Mouse (Mus musculus) hindbrain, embryonic 15.5 days (tissue): Measurements from ENCODE around the gene Gpc3. TPM values are rescaled to one million over a fixed set of nuclear protein-coding genes. Genes with fewer than 3 reads are reported as not detected.
"Not testable (repeated sequence)": the region's sequence is repeated elsewhere in the genome, so short reads cannot be mapped to it uniquely, and the experiment has no call there.

Experiments used
- ATAC-seq: fragments of 200-750 bp; cut with Nextera tagmentation; 2 replicates; pipeline ENCODE4 v1.8.0; 2017; ENCODE audit warnings: low read depth, moderate number of reproducible peaks, moderate TSS enrichment; ENCODE audit not compliant: low FRiP score
- H3K27ac ChIP-seq: fragments of 300-500 bp; sonication (generic); replicated peaks from 2 replicates; pipeline ENCODE4 v1.5.1; 2015; ENCODE audit warnings: mild to moderate bottlenecking, inconsistent platforms
- H3K27me3 ChIP-seq: fragments of 300-500 bp; sonication (generic); 2 replicates; pipeline ENCODE4 v1.6.1; 2015; ENCODE audit warnings: control low read depth, inconsistent platforms
- H3K36me3 ChIP-seq: fragments of 300-500 bp; sonication (generic); 2 replicates; pipeline ENCODE4 v1.6.1; 2015; ENCODE audit warnings: control low read depth, inconsistent platforms
- H3K4me1 ChIP-seq: fragments of 300-500 bp; sonication (generic); replicated peaks from 2 replicates; pipeline ENCODE4 v1.6.1; 2015; ENCODE audit warnings: control low read depth, inconsistent platforms
- H3K4me2 ChIP-seq: fragments of 300-500 bp; sonication (generic); 2 replicates; pipeline ENCODE4 v1.6.1; 2015; ENCODE audit warnings: moderate library complexity, mild to moderate bottlenecking, inconsistent platforms
- H3K4me3 ChIP-seq: fragments of 300-500 bp; sonication (generic); 2 replicates; pipeline ENCODE4 v1.5.1; 2015; ENCODE audit warnings: mild to moderate bottlenecking, inconsistent platforms
- H3K9ac ChIP-seq: fragments of 300-500 bp; sonication (generic); 2 replicates; pipeline ENCODE4 v1.6.1; 2015; ENCODE audit warnings: inconsistent platforms
- H3K9me3 ChIP-seq: fragments of 300-500 bp; sonication (generic); 2 replicates; pipeline ENCODE4 v1.6.1; 2016; ENCODE audit warnings: control low read depth, inconsistent platforms
- WGBS: fragments of 180-500 bp; shearing (Covaris S2); methylation state at CpG from one replicate; pipeline ENCODE4 v1.1.7; 2015; 5-methylcytosine and 5-hydroxymethylcytosine counted together
- polyA plus RNA-seq: library from polyadenylated mRNA; unstranded; fragments of >200 nt; fragmentation: Nextera tagmentation; extraction: Ambion mirVana; gene quantifications from 2 replicates; pipeline ENCODE4 v1.2.1, GENCODE M21; 2015

Gpc3 gene
- polyA plus RNA-seq, 1 experiment from 2014 or later, result 76.4 TPM

GRCm38 (mm10) chrX:52310976-52311375 lies 302.8 kb downstream of the Gpc3 start:
- ATAC-seq, result no peak
- H3K9me3 ChIP-seq, result no peaks in the 10 kb centered on the region
- H3K4me3 ChIP-seq, result no peak overlapping the region
- no peak overlapping the region for H3K9ac ChIP-seq
- 79% methylated on average over 2 of the region's 2 CpGs for WGBS
- H3K27ac ChIP-seq, result no peak overlapping the region
- H3K4me1 ChIP-seq, result no peaks in the 10 kb centered on the region
- H3K27me3 ChIP-seq, result no peaks in the 10 kb centered on the region
- H3K4me2 ChIP-seq, result no peak overlapping the region
- H3K36me3 ChIP-seq, result no peaks in the 10 kb centered on the region

- Histone ChIP-seq H3K27ac (no peak overlapping the region), H3K27me3 (no peaks in the 10 kb centered on the region), H3K4me1 (no peaks in the 10 kb centered on the region), H3K36me3 (no peaks in the 10 kb centered on the region), H3K9ac (no peak overlapping the region), H3K9me3 (no peaks in the 10 kb centered on the region), H3K4me2 (no peak overlapping the region), H3K4me3 (no peak overlapping the region)
- WGBS, result 82% methylated on average over 4 of the region's 4 CpGs
- no peak for ATAC-seq
Observed at GRCm38 (mm10) chrX:52305226-52305625, 308.5 kb downstream of the Gpc3 start.

GRCm38 (mm10) chrX:52288792-52289191 lies 325.0 kb downstream of the Gpc3 start:
- no peak overlapping the region for H3K27ac ChIP-seq
- no peak overlapping the region for H3K9ac ChIP-seq
- no peak overlapping the region for H3K4me2 ChIP-seq
- no peak overlapping the region for H3K4me3 ChIP-seq
- no peaks in the 10 kb centered on the region for H3K9me3 ChIP-seq
- no peak for ATAC-seq
- H3K27me3 ChIP-seq, result no peaks in the 10 kb centered on the region
- WGBS, result 33% methylated on average over 1 of the region's 1 CpGs
- H3K36me3 ChIP-seq, result no peaks in the 10 kb centered on the region
- no peaks in the 10 kb centered on the region for H3K4me1 ChIP-seq

- 70% methylated on average over 6 of the region's 6 CpGs for WGBS
- H3K4me2 ChIP-seq, result no peak overlapping the region
- no peaks in the 10 kb centered on the region for H3K27me3 ChIP-seq
- no peaks in the 10 kb centered on the region for H3K9me3 ChIP-seq
- H3K27ac ChIP-seq, result no peak overlapping the region
- no peak overlapping the region for H3K4me3 ChIP-seq
- H3K36me3 ChIP-seq, result no peaks in the 10 kb centered on the region
- no peaks in the 10 kb centered on the region for H3K4me1 ChIP-seq
- no peak overlapping the region for H3K9ac ChIP-seq
- no peak for ATAC-seq
Observed at GRCm38 (mm10) chrX:52287944-52288343, 325.8 kb downstream of the Gpc3 start.

- WGBS, result 76% methylated on average over 4 of the region's 4 CpGs
Observed at GRCm38 (mm10) chrX:52282070-52282469, 331.7 kb downstream of the Gpc3 start.

GRCm38 (mm10) chrX:52281103-52281900 lies 332.4 kb downstream of the Gpc3 start:
- Histone ChIP-seq H3K4me2 (no peak overlapping the region), H3K9ac (no peak overlapping the region), H3K9me3 (no peaks in the 10 kb centered on the region), H3K4me1 (no peaks in the 10 kb centered on the region), H3K36me3 (no peaks in the 10 kb centered on the region), H3K4me3 (no peak overlapping the region), H3K27me3 (no peaks in the 10 kb centered on the region), H3K27ac (no peak overlapping the region)
- ATAC-seq, result no peak
- WGBS, result 84% methylated on average over 6 of the region's 6 CpGs

More at GRCm38 (mm10) chrX:52282070-52282469, 331.7 kb downstream of the Gpc3 start:
- H3K4me2 ChIP-seq, result no peak overlapping the region
- H3K27me3 ChIP-seq, result no peaks in the 10 kb centered on the region
- H3K9ac ChIP-seq, result no peak overlapping the region
- no peak for ATAC-seq
- no peaks in the 10 kb centered on the region for H3K36me3 ChIP-seq
- no peaks in the 10 kb centered on the region for H3K4me1 ChIP-seq
- H3K4me3 ChIP-seq, result no peak overlapping the region
- no peak overlapping the region for H3K27ac ChIP-seq
- no peaks in the 10 kb centered on the region for H3K9me3 ChIP-seq

GRCm38 (mm10) chrX:52278687-52279359 lies 334.9 kb downstream of the Gpc3 start:
- H3K9ac ChIP-seq, result no peak overlapping the region
- no peaks in the 10 kb centered on the region for H3K9me3 ChIP-seq
- 69% methylated on average over 3 of the region's 3 CpGs for WGBS
- H3K36me3 ChIP-seq, result no peaks in the 10 kb centered on the region
- H3K4me1 ChIP-seq, result no peaks in the 10 kb centered on the region
- H3K27ac ChIP-seq, result no peak overlapping the region
- no peak overlapping the region for H3K4me3 ChIP-seq
- no peak for ATAC-seq
- no peaks in the 10 kb centered on the region for H3K27me3 ChIP-seq
- H3K4me2 ChIP-seq, result no peak overlapping the region

- Histone ChIP-seq H3K36me3 (no peaks in the 10 kb centered on the region), H3K27me3 (no peaks in the 10 kb centered on the region), H3K4me3 (no peak overlapping the region), H3K9ac (no peak overlapping the region), H3K9me3 (no peaks in the 10 kb centered on the region), H3K27ac (no peak overlapping the region), H3K4me2 (no peak overlapping the region), H3K4me1 (no peaks in the 10 kb centered on the region)
- 30% methylated on average over 1 of the region's 1 CpGs for WGBS
- no peak for ATAC-seq
Observed at GRCm38 (mm10) chrX:52277599-52277998, 336.2 kb downstream of the Gpc3 start.

- no peaks in the 10 kb centered on the region for H3K9me3 ChIP-seq
- H3K36me3 ChIP-seq, result no peaks in the 10 kb centered on the region
- no peak overlapping the region for H3K9ac ChIP-seq
- no peak overlapping the region for H3K27ac ChIP-seq
- H3K27me3 ChIP-seq, result no peaks in the 10 kb centered on the region
- no peak for ATAC-seq
- no peaks in the 10 kb centered on the region for H3K4me1 ChIP-seq
- no peak overlapping the region for H3K4me3 ChIP-seq
- H3K4me2 ChIP-seq, result no peak overlapping the region
- 79% methylated on average over 7 of the region's 7 CpGs for WGBS
Observed at GRCm38 (mm10) chrX:52273016-52273415, 340.7 kb downstream of the Gpc3 start.

- no peak for ATAC-seq
- WGBS, result 90% methylated on average over 11 of the region's 11 CpGs
- Histone ChIP-seq H3K9ac (no peak overlapping the region), H3K9me3 (no peaks in the 10 kb centered on the region), H3K4me2 (no peak overlapping the region), H3K27me3 (no peaks in the 10 kb centered on the region), H3K27ac (no peak overlapping the region), H3K36me3 (no peaks in the 10 kb centered on the region), H3K4me3 (no peak overlapping the region), H3K4me1 (no peaks in the 10 kb centered on the region)
Observed at GRCm38 (mm10) chrX:52261991-52262390, 351.8 kb downstream of the Gpc3 start.

- no peak overlapping the region for H3K4me2 ChIP-seq
- no peak overlapping the region for H3K27ac ChIP-seq
- H3K36me3 ChIP-seq, result no peaks in the 10 kb centered on the region
- no peak for ATAC-seq
- no peaks in the 10 kb centered on the region for H3K9me3 ChIP-seq
- H3K4me3 ChIP-seq, result no peak overlapping the region
- no peaks in the 10 kb centered on the region for H3K27me3 ChIP-seq
- no peak overlapping the region for H3K9ac ChIP-seq
- WGBS, result 74% methylated on average over 7 of the region's 7 CpGs
- no peaks in the 10 kb centered on the region for H3K4me1 ChIP-seq
Observed at GRCm38 (mm10) chrX:52261546-52261945, 352.2 kb downstream of the Gpc3 start.

GRCm38 (mm10) chrX:52259771-52260170 lies 354.0 kb downstream of the Gpc3 start:
- not testable (repeated sequence) for H3K9ac ChIP-seq, H3K36me3 ChIP-seq, H3K4me3 ChIP-seq, H3K4me1 ChIP-seq, H3K9me3 ChIP-seq, H3K27ac ChIP-seq, H3K4me2 ChIP-seq, H3K27me3 ChIP-seq, ATAC-seq
- WGBS, result 56% methylated on average over 1 of the region's 1 CpGs
